Mouse (Mus musculus): ENCODE data around the gene Zscan20.

DNA sequence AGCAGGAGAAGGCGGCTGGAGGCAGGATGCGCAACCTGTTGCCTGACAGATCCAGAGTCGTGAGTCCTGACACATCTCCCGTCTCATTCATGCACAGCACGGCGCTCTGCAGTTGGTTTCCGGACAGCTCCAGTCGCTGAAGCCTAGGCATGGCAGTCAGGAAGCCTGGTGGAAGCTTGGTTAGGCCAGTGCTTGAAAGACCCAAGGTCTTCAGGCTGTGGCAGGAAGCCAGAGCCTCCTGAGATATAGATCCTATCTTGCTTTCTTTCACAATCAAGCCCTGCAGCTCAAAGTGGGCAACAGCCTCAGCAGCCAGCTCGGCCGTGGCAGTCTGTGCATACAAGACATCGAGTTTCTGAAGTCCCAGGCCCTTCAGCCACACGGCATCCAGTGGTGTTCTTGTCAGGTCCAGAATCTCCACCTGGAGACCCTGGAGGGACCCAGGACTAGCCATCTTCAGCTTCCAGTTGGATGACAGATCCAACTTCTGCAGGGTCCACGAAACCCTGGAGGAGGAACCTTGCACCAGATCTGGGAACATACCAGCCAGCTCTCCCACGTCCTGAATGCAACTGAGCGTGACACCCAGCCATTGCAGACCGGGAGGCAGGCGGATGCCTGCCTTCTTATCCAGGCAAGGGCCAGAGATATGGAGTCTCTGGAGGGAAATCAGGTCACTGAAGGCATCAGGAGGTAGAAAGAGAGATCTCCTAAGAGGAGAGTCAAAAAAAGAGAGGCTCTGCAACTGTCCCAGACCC lies 7.6 kb upstream of the Zscan20 start:
- no peak for TF ChIP-seq CTCF (IDR thresholded peaks at IDR 0.05; ENCODE audit: borderline replicate concordance, extremely low read depth, insufficient read depth, insufficient read length)
- TF ChIP-seq POLR2A (IDR thresholded peaks at IDR 0.05; ENCODE audit: borderline replicate concordance, extremely low read depth, insufficient read depth, insufficient read length, poor library complexity, severe bottlenecking): no peak

All from brain, embryonic 14.5 days (tissue).